Mouse (Mus musculus): Measurements from ENCODE around the gene Zfp652. TPM values are rescaled to one million over a fixed set of nuclear protein-coding genes. Genes with fewer than 3 reads are reported as not detected.

Zfp652 gene
- polyA plus RNA-seq, 1 experiment = 93.0 TPM

DNA sequence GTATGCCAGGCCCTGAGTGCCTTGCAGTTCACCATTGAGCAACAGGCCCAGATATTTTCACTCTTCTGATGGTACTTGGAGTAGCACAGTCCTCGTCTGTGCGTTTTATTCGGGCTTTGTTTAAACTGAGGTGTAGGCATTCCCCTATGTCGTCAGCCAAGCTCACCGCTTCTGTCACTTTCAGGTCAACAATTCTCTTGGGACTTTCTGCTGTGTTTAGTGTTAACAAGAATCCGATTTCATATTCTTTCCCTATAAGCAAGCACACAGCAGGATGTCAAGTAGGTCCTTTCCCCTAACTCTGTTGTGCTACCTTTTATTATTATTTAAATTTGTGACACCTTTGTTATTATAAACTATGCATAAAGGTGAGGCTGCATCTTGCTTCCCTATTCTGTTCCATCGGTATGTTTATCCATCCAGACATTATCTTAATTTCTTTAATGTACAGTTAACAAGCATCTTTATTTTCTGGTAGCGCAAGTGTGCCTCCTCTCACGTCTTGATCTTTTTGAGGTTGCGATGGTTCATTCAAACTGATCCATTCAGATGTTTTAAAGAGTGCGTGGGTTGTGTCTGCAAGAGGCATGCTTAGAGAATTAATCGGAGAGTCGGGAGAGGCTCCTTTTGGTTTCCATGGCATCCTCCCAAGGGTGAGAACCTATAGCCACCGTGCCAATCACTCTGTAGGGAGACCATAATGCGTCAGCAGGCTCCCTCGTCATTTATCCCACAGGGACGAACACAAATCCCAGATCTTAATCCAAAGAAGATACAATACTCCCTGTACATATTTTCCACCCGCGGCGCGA lies 145.4 kb downstream of the Zfp652 start:
- Histone ChIP-seq H3K4me1 (ENCODE audit: control insufficient read depth, insufficient read depth, low read length) (no peaks in the 10 kb centered on the region), H3K27ac (ENCODE audit: insufficient read depth, low read depth, low read length) (peak overlapping the region; percentile 87), H3K4me3 (ENCODE audit: insufficient read depth, low read depth, low read length) (peak overlapping the region; percentile 79)
- TF ChIP-seq POLR2A (IDR thresholded peaks at IDR 0.05; ENCODE audit: insufficient read depth, low read depth, low read length) (no peak), CTCF (IDR thresholded peaks at IDR 0.05; ENCODE audit: insufficient read depth, low read depth, low read length) (no peak)
- WGBS = 17% methylated on average over 21 of the region's 21 CpGs

DNA sequence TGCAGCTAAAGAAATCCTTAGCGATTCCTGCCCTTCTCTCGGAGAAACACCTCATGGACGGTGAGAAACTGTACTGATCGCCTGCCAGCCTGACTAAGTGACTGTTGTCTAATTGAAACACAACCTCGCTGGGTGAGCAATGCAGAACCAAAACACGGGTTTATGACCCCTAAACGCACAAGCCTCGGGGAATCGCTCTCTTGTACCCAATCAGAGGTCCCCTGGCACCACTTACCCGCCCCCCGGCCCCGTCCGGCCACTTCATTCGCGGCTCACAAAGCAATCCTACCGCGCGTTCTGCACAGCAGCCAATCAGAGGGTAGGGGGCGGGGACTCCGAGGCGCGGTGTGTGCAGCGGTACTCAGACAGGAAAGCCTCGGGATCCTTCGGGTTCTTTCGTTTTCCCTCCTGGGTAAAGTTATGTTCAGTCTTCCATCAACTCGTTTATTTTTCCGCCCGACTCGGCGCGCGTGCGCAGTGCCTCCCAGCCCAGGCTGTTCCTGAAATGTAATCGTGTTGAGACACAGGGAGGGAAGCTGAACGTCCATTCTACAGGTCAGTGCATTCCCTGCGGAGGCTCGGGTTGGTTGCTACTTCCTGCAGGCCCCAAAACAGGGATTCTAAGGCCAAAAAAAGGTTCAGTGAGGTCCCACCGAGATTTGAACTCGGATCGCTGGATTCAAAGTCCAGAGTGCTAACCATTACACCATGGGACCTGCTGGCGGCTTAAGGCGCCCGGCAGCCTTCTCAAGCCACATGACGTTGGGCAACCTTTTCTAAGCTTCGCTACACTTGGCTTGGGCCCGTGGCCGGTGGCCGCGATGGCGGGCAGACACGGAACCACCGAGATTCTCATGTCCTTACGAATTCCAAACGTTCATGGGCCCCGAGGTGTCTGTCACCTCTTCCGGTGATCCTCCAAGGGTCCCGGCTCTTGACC lies 146.3 kb downstream of the Zfp652 start:
- peak overlapping the region; percentile 82 for H3K4me3 ChIP-seq (ENCODE audit: insufficient read depth, low read depth, low read length)
- TF ChIP-seq POLR2A (IDR thresholded peaks at IDR 0.05; ENCODE audit: insufficient read depth, low read depth, low read length) (peak; percentile 16; the same call in 1 of the 2 replicates), CTCF (IDR thresholded peaks at IDR 0.05; ENCODE audit: insufficient read depth, low read depth, low read length) (no peak)
- WGBS = under 1% methylated on average over 58 of the region's 58 CpGs
- no peaks in the 10 kb centered on the region for H3K4me1 ChIP-seq (ENCODE audit: control insufficient read depth, insufficient read depth, low read length)
- H3K27ac ChIP-seq (ENCODE audit: insufficient read depth, low read depth, low read length) = peak overlapping the region; percentile 87

DNA sequence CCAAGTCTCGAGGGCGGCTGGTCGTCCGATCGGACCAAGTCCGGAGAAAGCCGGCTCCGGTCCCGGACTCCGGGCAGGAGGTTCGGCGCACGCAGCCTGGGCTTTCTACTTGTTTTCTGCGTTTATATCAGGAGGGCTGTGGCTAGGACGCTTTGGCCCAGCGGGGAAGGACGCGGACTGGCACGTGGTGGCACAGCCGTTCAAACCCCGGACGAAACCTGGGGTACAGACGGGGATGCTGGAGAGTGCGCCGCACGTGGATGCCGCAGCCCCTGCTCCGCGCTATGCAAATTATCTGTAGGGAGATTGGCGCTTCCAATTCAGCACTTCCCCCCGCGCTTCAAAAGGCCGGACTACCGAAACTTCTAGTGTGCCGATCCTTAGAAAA lies 147.0 kb downstream of the Zfp652 start:
- no peak for TF ChIP-seq CTCF (IDR thresholded peaks at IDR 0.05; ENCODE audit: insufficient read depth, low read depth, low read length)
- TF ChIP-seq POLR2A (IDR thresholded peaks at IDR 0.05; ENCODE audit: insufficient read depth, low read depth, low read length) = no peak
- WGBS = under 1% methylated on average over 35 of the region's 35 CpGs
- peak overlapping the region; percentile 82 for H3K4me3 ChIP-seq (ENCODE audit: insufficient read depth, low read depth, low read length)
- H3K27ac ChIP-seq (ENCODE audit: insufficient read depth, low read depth, low read length) = peak overlapping the region; percentile 36
- no peaks in the 10 kb centered on the region for H3K4me1 ChIP-seq (ENCODE audit: control insufficient read depth, insufficient read depth, low read length)

DNA sequence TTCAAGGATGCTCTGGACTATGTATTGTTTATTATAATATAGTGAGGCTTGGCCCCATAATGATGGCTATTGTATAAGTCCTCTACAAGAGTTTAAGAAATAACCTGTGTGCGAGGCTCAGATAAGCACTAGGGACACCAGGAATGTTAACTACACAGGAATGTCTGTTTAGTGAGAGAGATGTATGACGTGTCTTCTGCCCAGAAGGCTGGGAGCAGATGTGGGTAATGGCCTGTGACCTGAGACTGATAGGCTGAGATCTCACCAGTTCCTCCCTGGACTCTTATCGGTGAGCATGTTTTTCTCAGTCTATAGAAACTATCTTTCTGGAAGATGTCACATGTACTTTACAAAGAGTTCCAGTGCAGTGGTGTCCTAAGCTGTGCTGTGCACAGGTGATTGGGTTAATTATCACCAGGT lies 147.6 kb downstream of the Zfp652 start:
- H3K4me3 ChIP-seq (ENCODE audit: insufficient read depth, low read depth, low read length) = peak overlapping the region; percentile 82
- TF ChIP-seq CTCF (IDR thresholded peaks at IDR 0.05; ENCODE audit: insufficient read depth, low read depth, low read length) (no peak), POLR2A (IDR thresholded peaks at IDR 0.05; ENCODE audit: insufficient read depth, low read depth, low read length) (no peak)
- no peak overlapping the region for H3K27ac ChIP-seq (ENCODE audit: insufficient read depth, low read depth, low read length)
- WGBS = 38% methylated on average over 3 of the region's 3 CpGs
- H3K4me1 ChIP-seq (ENCODE audit: control insufficient read depth, insufficient read depth, low read length) = no peaks in the 10 kb centered on the region

DNA sequence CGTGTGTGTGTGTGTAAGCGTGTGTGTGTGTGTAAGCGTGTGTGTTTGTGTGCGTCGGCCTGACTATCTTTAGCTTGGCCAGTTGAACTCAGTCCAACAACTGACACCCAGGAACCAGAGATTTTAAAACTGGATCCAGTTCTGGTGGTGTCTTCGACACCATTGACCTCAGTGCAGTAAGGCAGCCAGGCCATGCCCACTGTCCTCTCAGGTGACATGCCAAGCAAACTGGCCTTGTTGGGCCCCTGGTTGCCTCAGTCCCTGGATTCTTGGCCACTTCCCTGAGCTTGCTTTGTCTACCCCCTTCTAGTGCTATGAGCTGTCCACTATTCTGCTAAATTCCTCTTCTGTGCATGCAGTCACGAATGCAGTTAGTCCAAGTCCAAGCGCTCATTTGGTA lies 148.9 kb downstream of the Zfp652 start:
- Histone ChIP-seq H3K27ac (ENCODE audit: insufficient read depth, low read depth, low read length) (no peak overlapping the region), H3K4me3 (ENCODE audit: insufficient read depth, low read depth, low read length) (no peak overlapping the region), H3K4me1 (ENCODE audit: control insufficient read depth, insufficient read depth, low read length) (no peaks in the 10 kb centered on the region)
- 95% methylated on average over 8 of the region's 8 CpGs for WGBS
- TF ChIP-seq CTCF (IDR thresholded peaks at IDR 0.05; ENCODE audit: insufficient read depth, low read depth, low read length) = no peak
- TF ChIP-seq POLR2A (IDR thresholded peaks at IDR 0.05; ENCODE audit: insufficient read depth, low read depth, low read length) = no peak

DNA sequence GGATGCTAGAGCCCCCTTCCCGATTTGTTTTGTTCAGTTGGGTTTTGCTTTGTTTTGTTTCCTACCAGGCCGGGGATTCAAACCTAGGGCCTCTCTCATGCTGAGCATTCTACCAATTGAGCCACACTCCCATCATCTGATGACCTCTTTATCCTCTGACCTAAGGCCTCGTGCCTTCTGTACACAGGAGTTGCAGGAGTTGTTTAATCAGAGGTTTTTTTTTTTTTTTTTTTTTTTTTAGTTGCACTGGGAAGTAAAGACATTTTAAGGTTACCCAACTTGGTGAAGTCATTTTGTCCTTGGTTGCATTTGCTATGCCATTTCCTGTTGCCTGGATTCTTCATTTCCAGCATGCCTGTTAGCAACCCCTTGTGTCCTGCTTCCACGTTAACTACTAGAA lies 157.0 kb downstream of the Zfp652 start:
- Histone ChIP-seq H3K27ac (ENCODE audit: insufficient read depth, low read depth, low read length) (no peak overlapping the region), H3K4me3 (ENCODE audit: insufficient read depth, low read depth, low read length) (no peak overlapping the region), H3K4me1 (ENCODE audit: control insufficient read depth, insufficient read depth, low read length) (no peaks in the 10 kb centered on the region)
- TF ChIP-seq CTCF (IDR thresholded peaks at IDR 0.05; ENCODE audit: insufficient read depth, low read depth, low read length) (no peak), POLR2A (IDR thresholded peaks at IDR 0.05; ENCODE audit: insufficient read depth, low read depth, low read length) (no peak)
- 78% methylated on average over 4 of the region's 4 CpGs for WGBS

DNA sequence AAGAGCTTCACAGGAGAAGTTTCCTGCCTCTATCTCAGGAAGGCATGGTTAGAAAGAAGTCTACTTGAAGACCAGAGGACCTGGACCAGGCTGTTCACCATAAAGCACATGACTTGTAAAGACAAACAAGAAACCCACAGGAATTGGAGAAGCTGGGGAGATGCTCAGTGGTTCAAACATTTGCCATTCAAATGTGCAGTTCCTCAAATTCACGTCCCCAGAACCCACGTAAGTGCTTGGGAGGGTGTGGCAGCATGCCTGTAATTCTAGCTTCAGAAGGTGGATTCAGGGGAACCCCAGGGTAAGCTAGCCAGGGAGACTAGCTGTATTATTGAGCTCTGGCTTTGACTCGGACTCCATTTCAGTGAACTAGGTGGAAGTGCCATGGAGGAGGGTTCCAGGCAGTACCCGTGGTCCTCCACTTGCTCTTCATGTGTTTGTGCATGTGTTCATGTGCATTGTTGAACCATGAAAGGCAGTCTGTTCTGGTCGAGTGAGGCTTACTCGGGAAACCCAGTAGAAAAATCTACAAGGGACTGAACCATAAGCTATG lies 157.5 kb downstream of the Zfp652 start:
- TF ChIP-seq CTCF (IDR thresholded peaks at IDR 0.05; ENCODE audit: insufficient read depth, low read depth, low read length) = no peak
- TF ChIP-seq POLR2A (IDR thresholded peaks at IDR 0.05; ENCODE audit: insufficient read depth, low read depth, low read length) = no peak
- H3K4me3 ChIP-seq (ENCODE audit: insufficient read depth, low read depth, low read length) = no peak overlapping the region
- H3K27ac ChIP-seq (ENCODE audit: insufficient read depth, low read depth, low read length) = no peak overlapping the region
- no peaks in the 10 kb centered on the region for H3K4me1 ChIP-seq (ENCODE audit: control insufficient read depth, insufficient read depth, low read length)
- WGBS = 67% methylated on average over 6 of the region's 6 CpGs

DNA sequence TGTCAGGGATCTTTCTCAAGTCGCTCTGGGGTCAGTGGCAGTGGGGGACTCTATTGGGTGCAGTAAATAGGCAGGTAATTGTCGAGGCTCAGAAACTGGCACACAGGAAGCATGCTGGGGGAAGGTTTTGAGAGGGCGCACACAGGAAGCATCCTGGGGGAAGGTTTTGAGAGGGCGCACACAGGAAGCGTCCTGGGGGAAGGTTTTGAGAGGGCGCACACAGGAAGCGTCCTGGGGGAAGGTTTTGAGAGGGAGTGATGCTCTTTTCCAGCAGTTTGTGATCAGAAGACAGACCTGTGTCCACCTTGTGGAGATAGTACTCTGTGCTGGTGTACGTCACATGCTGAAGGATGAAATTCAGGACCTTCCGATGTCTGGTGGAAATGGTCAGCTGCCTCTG lies 163.3 kb downstream of the Zfp652 start:
- WGBS = 35% methylated on average over 9 of the region's 9 CpGs
- no peak for TF ChIP-seq POLR2A (IDR thresholded peaks at IDR 0.05; ENCODE audit: insufficient read depth, low read depth, low read length)
- no peak for TF ChIP-seq CTCF (IDR thresholded peaks at IDR 0.05; ENCODE audit: insufficient read depth, low read depth, low read length)
- Histone ChIP-seq H3K27ac (ENCODE audit: insufficient read depth, low read depth, low read length) (no peak overlapping the region), H3K4me3 (ENCODE audit: insufficient read depth, low read depth, low read length) (no peak overlapping the region), H3K4me1 (ENCODE audit: control insufficient read depth, insufficient read depth, low read length) (no peaks in the 10 kb centered on the region)
